Mouse (Mus musculus) limb, embryonic 12.5 days (tissue): ENCODE results near the gene Tmsb10. TPM values are rescaled to one million over a fixed set of nuclear protein-coding genes. Genes with fewer than 3 reads are reported as not detected.

Experiments
- ATAC-seq: fragments of 200-750 bp; cut with Nextera tagmentation; 2 replicates; pipeline ENCODE4 v1.8.0; 2017; ENCODE audit warnings: low read depth, moderate TSS enrichment; ENCODE audit not compliant: insufficient number of reproducible peaks, insufficient read depth, low FRiP score, low TSS enrichment
- H3K27ac ChIP-seq: fragments of 300-500 bp; sonication (generic); 2 replicates; pipeline ENCODE4 v1.5.1; 2016; ENCODE audit warnings: mild to moderate bottlenecking, moderate library complexity
- H3K27me3 ChIP-seq: fragments of 300-500 bp; sonication (generic); 2 replicates; pipeline ENCODE4 v1.6.1; 2016; ENCODE audit warnings: mild to moderate bottlenecking, moderate library complexity
- H3K36me3 ChIP-seq: fragments of 300-500 bp; sonication (generic); 2 replicates; pipeline ENCODE4 v1.6.1; 2016; ENCODE audit warnings: mild to moderate bottlenecking, moderate library complexity
- H3K4me1 ChIP-seq: fragments of 300-500 bp; sonication (generic); replicated peaks from 2 replicates; pipeline ENCODE4 v1.6.1; 2016
- H3K4me2 ChIP-seq: fragments of 300-500 bp; sonication (generic); 2 replicates; pipeline ENCODE4 v1.6.1; 2016; ENCODE audit warnings: mild to moderate bottlenecking, moderate library complexity
- H3K4me3 ChIP-seq: fragments of 300-500 bp; sonication (generic); replicated peaks from 2 replicates; pipeline ENCODE4 v1.5.1; 2016; ENCODE audit warnings: mild to moderate bottlenecking
- H3K9ac ChIP-seq: fragments of 300-500 bp; sonication (generic); replicated peaks from 2 replicates; pipeline ENCODE4 v1.6.1; 2016; ENCODE audit warnings: mild to moderate bottlenecking, moderate library complexity
- H3K9me3 ChIP-seq: fragments of 300-500 bp; sonication (generic); 2 replicates; pipeline ENCODE4 v1.6.1; 2016; ENCODE audit warnings: mild to moderate bottlenecking, moderate library complexity
- WGBS: fragments of 180-500 bp; shearing (Covaris S2); methylation state at CpG from one replicate; pipeline ENCODE4 v1.1.7; 2016; 5-methylcytosine and 5-hydroxymethylcytosine counted together
- polyA plus RNA-seq: library from polyadenylated mRNA; unstranded; fragments of >200 nt; fragmentation: Nextera tagmentation; extraction: Ambion mirVana; gene quantifications from 2 replicates; pipeline ENCODE4 v1.2.1, GENCODE M21; 2016

The Tmsb10 gene
- polyA plus RNA-seq, 1 experiment from 2014 or later = 3,954 TPM

- Histone ChIP-seq H3K27me3 (no peaks in the 10 kb centered on the region), H3K27ac (no peak overlapping the region), H3K4me3 (no peak overlapping the region), H3K4me2 (no peak overlapping the region), H3K4me1 (peaks cover 16% of the 10 kb centered on the region), H3K9me3 (no peaks in the 10 kb centered on the region), H3K36me3 (no peaks in the 10 kb centered on the region), H3K9ac (no peak overlapping the region)
- 91% methylated on average over 2 of the region's 2 CpGs for WGBS
- ATAC-seq = no peak
Measured at GRCm38 (mm10) chr6:72976866-72977265, 18.3 kb upstream of the Tmsb10 start.

DNA sequence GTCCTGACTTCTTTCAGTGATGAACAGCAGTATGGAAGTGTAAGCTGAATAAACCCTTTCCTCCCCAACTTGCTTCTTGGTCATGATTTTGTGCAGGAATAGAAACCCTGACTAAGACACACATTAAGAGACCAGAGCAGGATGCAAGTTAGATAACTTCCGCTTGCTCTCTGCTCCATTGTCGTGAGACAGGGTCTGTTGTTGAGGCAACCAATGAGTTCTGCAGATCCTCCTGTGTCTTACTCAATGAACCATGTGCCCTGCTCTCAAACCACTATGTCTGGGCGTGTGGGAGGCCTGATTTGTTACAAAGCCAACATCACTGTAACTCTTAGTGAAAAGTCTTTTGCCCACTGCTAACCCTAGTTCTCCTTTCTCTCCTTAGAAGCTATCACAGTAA, 12.5 kb upstream of the Tmsb10 start:
- no peaks in the 10 kb centered on the region for H3K9me3 ChIP-seq
- H3K4me2 ChIP-seq = no peak overlapping the region
- H3K27ac ChIP-seq = no peak overlapping the region
- H3K9ac ChIP-seq = no peak overlapping the region
- ATAC-seq = no peak
- WGBS = 76% methylated on average over 3 of the region's 3 CpGs
- no peaks in the 10 kb centered on the region for H3K27me3 ChIP-seq
- H3K36me3 ChIP-seq = no peaks in the 10 kb centered on the region
- H3K4me3 ChIP-seq = no peak overlapping the region
- no peaks in the 10 kb centered on the region for H3K4me1 ChIP-seq

- no peak overlapping the region for H3K9ac ChIP-seq
- ATAC-seq = no peak; the same call in 1 of the 2 replicates
- no peaks in the 10 kb centered on the region for H3K36me3 ChIP-seq
- H3K9me3 ChIP-seq = no peaks in the 10 kb centered on the region
- no peak overlapping the region for H3K4me2 ChIP-seq
- 76% methylated on average over 3 of the region's 3 CpGs for WGBS
- H3K4me3 ChIP-seq = no peak overlapping the region
- no peaks in the 10 kb centered on the region for H3K4me1 ChIP-seq
- H3K27me3 ChIP-seq = no peaks in the 10 kb centered on the region
- no peak overlapping the region for H3K27ac ChIP-seq
Measured at GRCm38 (mm10) chr6:72969787-72970186, 11.2 kb upstream of the Tmsb10 start.

- ATAC-seq = no peak
- Histone ChIP-seq H3K36me3 (no peaks in the 10 kb centered on the region), H3K9ac (no peak overlapping the region), H3K4me3 (no peak overlapping the region), H3K4me2 (no peak overlapping the region), H3K9me3 (no peaks in the 10 kb centered on the region), H3K27ac (no peak overlapping the region), H3K27me3 (no peaks in the 10 kb centered on the region), H3K4me1 (peaks cover 24% of the 10 kb centered on the region)
- WGBS = 92% methylated on average over 6 of the region's 6 CpGs
Measured at GRCm38 (mm10) chr6:72965199-72965598, 6.7 kb upstream of the Tmsb10 start.

DNA sequence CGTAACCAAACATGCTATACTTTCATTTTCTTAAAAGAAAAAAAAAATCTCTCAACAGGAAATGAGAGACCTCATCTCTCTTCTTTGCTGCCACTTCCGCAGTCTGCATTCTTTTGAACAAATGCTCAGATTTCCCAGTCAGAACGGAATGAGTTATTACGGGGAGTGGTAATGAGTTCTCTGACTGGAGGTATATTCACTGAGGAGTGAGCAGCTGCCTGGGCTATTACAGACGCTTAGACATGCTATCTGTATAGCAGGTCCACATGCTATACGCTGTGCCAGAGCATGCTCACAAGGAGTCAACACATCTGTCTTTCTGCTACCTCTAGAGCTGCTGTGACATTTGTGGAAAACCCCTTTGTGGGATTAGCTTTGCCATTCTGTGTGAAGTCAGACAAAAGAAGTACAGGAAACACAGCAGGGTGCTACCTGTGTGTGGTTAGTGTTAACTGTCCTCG, 3.8 kb upstream of the Tmsb10 start:
- peak overlapping the region; percentile 69 for H3K27ac ChIP-seq
- ATAC-seq = no peak
- peaks cover 34% of the 10 kb centered on the region for H3K4me1 ChIP-seq
- H3K9ac ChIP-seq = no peak overlapping the region
- WGBS = 28% methylated on average over 7 of the region's 7 CpGs
- no peak overlapping the region for H3K4me3 ChIP-seq
- H3K27me3 ChIP-seq = no peaks in the 10 kb centered on the region
- no peaks in the 10 kb centered on the region for H3K36me3 ChIP-seq
- H3K9me3 ChIP-seq = no peaks in the 10 kb centered on the region
- H3K4me2 ChIP-seq = no peak overlapping the region

- Histone ChIP-seq H3K9me3 (no peaks in the 10 kb centered on the region), H3K27ac (peak overlapping the region; percentile 17; the same call in 1 of the 2 replicates), H3K27me3 (no peaks in the 10 kb centered on the region), H3K9ac (no peak overlapping the region), H3K36me3 (no peaks in the 10 kb centered on the region), H3K4me1 (peaks cover 36% of the 10 kb centered on the region), H3K4me2 (no peak overlapping the region), H3K4me3 (no peak overlapping the region)
- WGBS = 85% methylated on average over 9 of the region's 9 CpGs
- no peak for ATAC-seq
Measured at GRCm38 (mm10) chr6:72961603-72962002, 3.1 kb upstream of the Tmsb10 start.

DNA sequence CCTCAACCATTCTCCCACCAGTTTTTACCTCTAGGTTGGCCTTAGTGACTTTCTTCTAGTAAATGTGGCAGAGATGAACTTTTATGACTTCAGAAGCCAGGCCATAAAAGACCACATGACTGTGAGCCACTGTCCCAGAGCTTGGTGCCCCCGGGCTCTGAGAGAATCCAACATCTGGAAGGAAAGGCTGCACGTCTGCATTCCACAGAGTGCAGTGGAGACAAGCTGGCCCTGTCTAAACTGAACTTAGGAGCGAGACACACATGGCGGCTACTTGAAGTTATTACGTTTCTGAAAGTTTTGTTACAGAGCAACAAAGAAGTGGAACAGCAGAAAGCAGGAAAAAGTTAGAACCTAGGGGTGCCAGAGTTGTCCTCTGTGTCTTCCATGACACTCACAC, 2.1 kb upstream of the Tmsb10 start:
- no peaks in the 10 kb centered on the region for H3K36me3 ChIP-seq
- no peak overlapping the region for H3K4me3 ChIP-seq
- H3K27me3 ChIP-seq = no peaks in the 10 kb centered on the region
- H3K4me2 ChIP-seq = no peak overlapping the region
- WGBS = 9% methylated on average over 5 of the region's 5 CpGs
- no peaks in the 10 kb centered on the region for H3K9me3 ChIP-seq
- no peak overlapping the region for H3K9ac ChIP-seq
- peaks cover 46% of the 10 kb centered on the region for H3K4me1 ChIP-seq
- no peak for ATAC-seq
- peak overlapping the region; percentile 67; the same call in 1 of the 2 replicates for H3K27ac ChIP-seq

DNA sequence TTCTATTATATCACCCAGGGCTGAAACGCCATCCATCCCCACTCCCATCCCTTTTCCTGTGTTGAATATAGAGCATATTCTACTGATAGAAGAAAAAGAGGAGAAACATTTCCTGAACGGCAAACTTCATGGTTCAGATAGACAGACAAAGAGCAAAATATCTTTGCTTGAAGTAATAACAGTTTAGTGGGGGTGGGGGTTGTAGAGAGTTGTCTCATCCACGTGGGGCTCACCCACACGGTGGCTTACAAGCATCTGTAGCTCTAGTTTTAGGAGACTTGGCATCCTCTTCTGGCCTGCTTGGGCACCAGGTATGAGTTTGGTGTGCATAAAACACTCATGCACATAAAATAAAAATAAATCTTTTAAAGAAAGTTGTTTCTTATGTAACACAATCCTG, 627 bp upstream of the Tmsb10 start:
- Histone ChIP-seq H3K9me3 (no peaks in the 10 kb centered on the region), H3K9ac (no peak overlapping the region; the same call in 1 of the 2 replicates), H3K27ac (peak overlapping the region; percentile 66; the same call in 1 of the 2 replicates), H3K4me1 (peaks cover 47% of the 10 kb centered on the region), H3K4me2 (peak overlapping the region; percentile 81), H3K27me3 (no peaks in the 10 kb centered on the region), H3K36me3 (no peaks in the 10 kb centered on the region; the same call in 1 of the 2 replicates), H3K4me3 (peak overlapping the region; percentile 89)
- no peak for ATAC-seq
- WGBS = 42% methylated on average over 4 of the region's 4 CpGs

GRCm38 (mm10) chr6:72957676-72958641, 589 bp downstream of the Tmsb10 start:
- peak overlapping the region; percentile 89 for H3K4me3 ChIP-seq
- peaks cover 46% of the 10 kb centered on the region for H3K4me1 ChIP-seq
- ATAC-seq = peak; percentile 74
- H3K4me2 ChIP-seq = peak overlapping the region; percentile 81
- H3K27me3 ChIP-seq = no peaks in the 10 kb centered on the region
- H3K9me3 ChIP-seq = no peaks in the 10 kb centered on the region
- H3K9ac ChIP-seq = peak overlapping the region; percentile 99
- no peaks in the 10 kb centered on the region; the same call in 1 of the 2 replicates for H3K36me3 ChIP-seq
- peak overlapping the region; percentile 91 for H3K27ac ChIP-seq
- WGBS = under 1% methylated on average over 75 of the region's 75 CpGs

GRCm38 (mm10) chr6:72957093-72957435, 1.5 kb downstream of the Tmsb10 start:
- H3K4me2 ChIP-seq = peak overlapping the region; percentile 81
- WGBS = 4% methylated on average over 14 of the region's 14 CpGs
- peak overlapping the region; percentile 56 for H3K27ac ChIP-seq
- H3K4me3 ChIP-seq = peak overlapping the region; percentile 89
- H3K9me3 ChIP-seq = no peaks in the 10 kb centered on the region
- ATAC-seq = no peak
- peaks cover 46% of the 10 kb centered on the region for H3K4me1 ChIP-seq
- peak overlapping the region; percentile 99 for H3K9ac ChIP-seq
- H3K36me3 ChIP-seq = no peaks in the 10 kb centered on the region; the same call in 1 of the 2 replicates
- H3K27me3 ChIP-seq = no peaks in the 10 kb centered on the region

GRCm38 (mm10) chr6:72956199-72957092, 2.1 kb downstream of the Tmsb10 start:
- H3K9ac ChIP-seq = peak overlapping the region; percentile 99
- H3K4me1 ChIP-seq = peaks cover 49% of the 10 kb centered on the region
- peak overlapping the region; percentile 81 for H3K4me2 ChIP-seq
- peak overlapping the region; percentile 56 for H3K27ac ChIP-seq
- no peaks in the 10 kb centered on the region for H3K9me3 ChIP-seq
- ATAC-seq = no peak
- H3K27me3 ChIP-seq = no peaks in the 10 kb centered on the region
- no peaks in the 10 kb centered on the region; the same call in 1 of the 2 replicates for H3K36me3 ChIP-seq
- 4% methylated on average over 15 of the region's 15 CpGs for WGBS
- H3K4me3 ChIP-seq = peak overlapping the region; percentile 89
